Mouse (Mus musculus): ENCODE results near the gene Lrrc8c.

- TF ChIP-seq CTCF (IDR thresholded peaks at IDR 0.05 in 2 of 3, conservative IDR thresholded peaks at IDR 0.05 in 1 of 3; ENCODE audit: control insufficient read depth in 1 of 3, insufficient read depth in 1 of 3, low read depth in 2 of 3, low read length in 3 of 3, poor library complexity in 1 of 3, severe bottlenecking in 1 of 3), result no peak
- TF ChIP-seq TAL1 (IDR thresholded peaks at IDR 0.05; ENCODE audit: low read length), result no peak
- TF ChIP-seq CHD1 (IDR thresholded peaks at IDR 0.05; ENCODE audit: low read depth, low read length), result no peak
- TF ChIP-seq MEF2A (IDR thresholded peaks at IDR 0.05; ENCODE audit: extremely low read depth, insufficient replicate concordance, low read depth, low read length, poor library complexity, severe bottlenecking), result no peak
- no peak for TF ChIP-seq BHLHE40 (IDR thresholded peaks at IDR 0.05; ENCODE audit: borderline replicate concordance, low read depth, low read length)
- TF ChIP-seq GABPA (IDR thresholded peaks at IDR 0.05; ENCODE audit: low read depth, low read length), result no peak
- no peak for TF ChIP-seq HCFC1 (IDR thresholded peaks at IDR 0.05; ENCODE audit: low read depth, low read length)
- TF ChIP-seq MAFK (IDR thresholded peaks at IDR 0.05; ENCODE audit: borderline replicate concordance, low read depth, low read length), result no peak
- TF ChIP-seq EP300 (IDR thresholded peaks at IDR 0.05; ENCODE audit: low read depth in 1 of 2, low read length in 2 of 2), result no peak
- no peak for TF ChIP-seq POLR2A (IDR thresholded peaks at IDR 0.05; ENCODE audit: control insufficient read depth in 1 of 2, insufficient read depth in 1 of 2, low read depth in 1 of 2, low read length in 2 of 2, poor library complexity in 1 of 2)
- no peak for TF ChIP-seq ELF1 (IDR thresholded peaks at IDR 0.05; ENCODE audit: low read depth, low read length)
Observed at GRCm38 (mm10) chr5:105535186-105535585, 16.0 kb downstream of the Lrrc8c start.

Measured in MEL (cell line).